Mouse (Mus musculus) limb, embryonic 10.5 days (tissue): Measurements from ENCODE around the gene Nckap5. TPM values are rescaled to one million over a fixed set of nuclear protein-coding genes. Genes with fewer than 3 reads are reported as not detected.
A peak's percentile ranks its signal among the peaks of the same experiment; 100 is the strongest.
"Not testable (repeated sequence)": the region's sequence is repeated elsewhere in the genome, so short reads cannot be mapped to it uniquely, and the experiment has no call there.

ENCODE experiments used
- DNase-seq: peaks from one replicate; pipeline ENCODE4 v3.0.0-alpha.2; 2017; ENCODE audit warnings: low spot score
- H3K27ac ChIP-seq: fragments of 300-500 bp; sonication (generic); 2 replicates; pipeline ENCODE4 v1.5.1; 2016; ENCODE audit warnings: mild to moderate bottlenecking
- H3K27me3 ChIP-seq: fragments of 300-500 bp; sonication (generic); 2 replicates; pipeline ENCODE4 v1.6.1; 2016; ENCODE audit warnings: low read depth, mild to moderate bottlenecking; ENCODE audit not compliant: poor library complexity, severe bottlenecking
- H3K36me3 ChIP-seq: fragments of 300-500 bp; sonication (generic); 2 replicates; pipeline ENCODE4 v1.6.1; 2016; ENCODE audit warnings: mild to moderate bottlenecking, moderate library complexity
- H3K4me1 ChIP-seq: fragments of 300-500 bp; sonication (generic); 2 replicates; pipeline ENCODE4 v1.6.1; 2016
- H3K4me3 ChIP-seq: fragments of 300-500 bp; sonication (generic); 2 replicates; pipeline ENCODE4 v1.5.1; 2016; ENCODE audit warnings: mild to moderate bottlenecking, moderate library complexity
- H3K9me3 ChIP-seq: fragments of 300-500 bp; sonication (generic); replicated peaks from 2 replicates; pipeline ENCODE4 v1.6.1; 2016; ENCODE audit warnings: mild to moderate bottlenecking
- WGBS: fragments of 180-500 bp; shearing (Covaris S2); methylation state at CpG from one replicate; pipeline ENCODE4 v1.1.7; 2016; 5-methylcytosine and 5-hydroxymethylcytosine counted together
- polyA plus RNA-seq: library from polyadenylated mRNA; unstranded; fragments of >200 nt; fragmentation: Nextera tagmentation; extraction: Ambion mirVana; gene quantifications from 2 replicates; pipeline ENCODE4 v1.2.1, GENCODE M21; 2016

Gene Nckap5
- polyA plus RNA-seq, 1 experiment from 2014 or later, result 1.8 TPM

DNA sequence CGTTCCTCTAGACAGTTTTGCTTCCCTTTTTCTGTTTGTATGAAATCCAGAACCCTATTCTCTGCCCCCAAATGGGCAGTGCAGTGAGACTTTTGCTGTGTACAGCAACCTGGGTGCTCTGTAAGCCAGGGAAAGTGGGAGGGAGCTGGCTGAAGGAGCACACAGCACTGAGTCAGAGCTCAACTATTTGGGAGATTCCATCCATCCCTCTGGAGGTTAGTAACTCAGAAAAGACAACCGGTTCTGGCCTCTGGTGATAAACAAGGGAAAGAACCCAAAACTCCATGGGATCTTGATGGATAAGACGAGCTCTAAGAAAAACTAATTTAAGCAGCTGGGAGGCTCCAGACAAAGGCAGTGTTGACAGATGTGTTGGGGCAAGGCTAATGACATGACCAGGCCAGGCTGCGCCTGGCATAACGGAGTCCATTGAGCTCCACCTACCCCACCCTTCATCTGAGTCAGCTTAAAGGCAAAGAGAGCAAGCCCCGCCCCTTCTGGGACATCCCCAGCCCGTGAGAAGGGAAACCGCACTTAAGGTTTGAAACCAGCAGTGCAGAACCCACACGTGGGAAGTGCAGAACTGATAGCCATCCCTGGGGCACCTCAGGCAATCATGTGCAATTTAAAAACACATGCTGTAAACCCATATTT lies 13.1 kb downstream of the Nckap5 start:
- Histone ChIP-seq H3K36me3 (no peaks in the 10 kb centered on the region), H3K27ac (no peak overlapping the region), H3K9me3 (no peaks in the 10 kb centered on the region), H3K4me3 (no peak overlapping the region), H3K27me3 (no peaks in the 10 kb centered on the region), H3K4me1 (peaks cover 14% of the 10 kb centered on the region; the same call in 1 of the 2 replicates)
- no peak for DNase-seq
- 32% methylated on average over 9 of the region's 9 CpGs for WGBS

DNA sequence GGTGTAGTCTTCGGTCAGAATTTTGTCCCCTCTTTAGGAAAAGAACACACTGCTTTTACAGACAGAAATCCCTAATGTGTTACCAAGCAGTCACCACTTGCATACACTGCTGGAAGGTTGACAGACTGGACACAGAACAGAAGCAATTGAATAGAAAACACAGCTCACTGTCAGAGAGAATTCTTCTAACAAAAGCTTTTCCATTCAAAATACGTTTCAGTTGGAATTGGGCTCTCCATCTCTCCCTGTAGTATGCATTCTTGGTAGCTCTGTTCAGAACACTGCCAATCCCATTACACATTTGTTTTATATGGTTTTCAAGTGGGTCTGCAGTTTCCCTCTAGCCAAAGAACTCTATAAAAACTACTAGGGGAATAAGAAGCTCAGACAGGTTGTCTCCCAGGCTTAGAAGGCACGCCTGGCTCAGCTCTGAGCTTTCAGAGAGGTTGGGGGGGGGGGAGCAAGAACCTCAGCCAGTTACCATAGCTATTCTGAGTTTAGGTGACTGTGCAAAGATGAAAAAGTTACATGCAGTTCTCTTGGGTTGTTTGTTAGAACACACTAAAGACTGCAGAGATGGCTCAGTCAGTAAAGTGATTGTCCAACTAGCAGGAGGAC lies 23.5 kb downstream of the Nckap5 start:
- H3K36me3 ChIP-seq, result no peaks in the 10 kb centered on the region
- WGBS, result 88% methylated on average over 3 of the region's 3 CpGs
- H3K27me3 ChIP-seq, result no peaks in the 10 kb centered on the region
- H3K4me1 ChIP-seq, result no peaks in the 10 kb centered on the region
- DNase-seq, result no peak
- no peak overlapping the region for H3K4me3 ChIP-seq
- no peak overlapping the region for H3K27ac ChIP-seq
- H3K9me3 ChIP-seq, result no peaks in the 10 kb centered on the region

DNA sequence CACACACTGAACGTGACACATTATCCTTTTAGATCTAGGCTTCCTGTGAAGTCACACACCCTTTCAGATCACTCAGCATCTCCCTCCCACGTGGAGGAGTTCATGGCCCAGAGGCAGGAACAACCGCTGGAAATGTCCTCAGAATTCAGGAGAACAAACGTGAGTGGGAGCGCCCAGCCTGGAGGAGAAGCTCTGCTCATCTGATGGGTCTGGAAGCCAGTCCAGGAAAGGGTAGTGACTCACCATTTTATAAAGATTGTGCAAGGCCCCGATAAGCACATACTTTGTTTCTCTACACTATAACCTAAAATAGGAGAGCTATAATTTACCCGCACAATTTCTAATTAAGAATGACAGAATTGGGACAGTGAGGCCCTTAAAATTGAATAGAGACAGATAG lies 24.1 kb downstream of the Nckap5 start:
- no peaks in the 10 kb centered on the region for H3K9me3 ChIP-seq
- no peak overlapping the region for H3K27ac ChIP-seq
- H3K4me3 ChIP-seq, result no peak overlapping the region
- no peaks in the 10 kb centered on the region for H3K36me3 ChIP-seq
- H3K27me3 ChIP-seq, result no peaks in the 10 kb centered on the region
- no peaks in the 10 kb centered on the region for H3K4me1 ChIP-seq
- no peak for DNase-seq
- 79% methylated on average over 7 of the region's 7 CpGs for WGBS

DNA sequence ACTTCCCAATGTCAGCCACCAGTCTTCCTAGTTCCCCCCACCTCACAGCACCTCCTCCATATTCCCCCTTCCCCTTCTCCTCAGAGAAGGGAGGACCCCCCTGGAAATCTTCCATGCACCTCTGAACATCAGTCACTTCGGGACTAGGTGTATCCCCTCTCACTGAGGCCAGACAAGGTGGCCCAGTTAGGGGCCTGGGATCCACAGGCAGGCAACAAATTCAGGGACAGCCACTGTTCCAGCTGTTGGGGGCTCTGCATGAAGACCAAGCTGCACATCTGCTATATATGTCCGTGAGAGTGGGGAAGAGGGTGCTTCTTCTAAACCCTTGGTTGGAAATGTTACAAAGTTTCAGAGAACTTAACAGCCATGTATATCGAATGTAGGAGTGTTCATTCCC lies 28.2 kb downstream of the Nckap5 start:
- no peak for DNase-seq
- Histone ChIP-seq H3K9me3 (no peaks in the 10 kb centered on the region), H3K27me3 (no peaks in the 10 kb centered on the region), H3K27ac (no peak overlapping the region), H3K4me3 (no peak overlapping the region), H3K4me1 (0 out of 2 replicates have a peak, but pooled peaks cover 2% of the 10 kb centered on the region), H3K36me3 (no peaks in the 10 kb centered on the region)
- 82% methylated on average over 3 of the region's 3 CpGs for WGBS

DNA sequence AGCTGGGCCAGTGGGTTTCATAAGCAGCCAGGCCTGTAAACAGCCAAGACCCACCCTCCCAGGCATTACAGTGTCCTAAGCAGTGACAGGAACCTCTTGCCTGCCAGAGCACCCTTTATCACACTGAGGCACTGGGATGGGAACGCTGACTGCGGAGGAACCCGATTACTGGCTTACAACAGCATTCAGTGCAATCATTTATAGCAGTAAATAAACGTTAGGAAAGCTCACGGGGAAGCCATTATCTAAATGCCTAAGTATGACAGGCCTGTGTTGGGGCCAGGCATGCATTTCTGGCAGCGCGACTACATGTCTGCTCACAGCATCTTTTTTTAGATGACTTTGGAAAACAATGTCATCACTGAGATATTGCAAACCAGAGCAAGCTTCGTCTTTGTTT lies 28.9 kb downstream of the Nckap5 start:
- Histone ChIP-seq H3K4me1 (0 out of 2 replicates have a peak, but pooled peaks cover 2% of the 10 kb centered on the region), H3K36me3 (no peaks in the 10 kb centered on the region), H3K9me3 (no peaks in the 10 kb centered on the region), H3K27me3 (no peaks in the 10 kb centered on the region), H3K27ac (no peak overlapping the region), H3K4me3 (no peak overlapping the region)
- DNase-seq, result no peak
- 79% methylated on average over 8 of the region's 8 CpGs for WGBS

DNA sequence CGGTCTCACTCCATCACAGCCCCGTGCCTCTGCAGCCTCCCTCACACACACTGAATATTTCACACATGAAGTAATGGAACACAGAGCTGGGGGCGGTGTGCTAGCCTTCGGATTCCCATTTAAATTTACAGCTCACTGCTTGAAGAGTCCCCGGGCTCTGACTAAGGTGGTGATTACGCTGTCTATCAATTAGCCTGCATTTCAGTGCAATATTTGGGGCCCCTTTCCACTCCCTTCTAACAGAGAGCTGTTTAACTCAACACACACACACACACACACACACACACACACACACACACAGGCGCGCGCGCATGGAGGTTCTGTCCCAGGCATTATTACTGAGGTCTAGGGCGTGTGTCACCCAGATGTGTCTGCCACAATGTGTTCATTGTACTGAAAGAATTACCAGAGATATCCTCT lies 31.2 kb downstream of the Nckap5 start:
- no peak overlapping the region for H3K27ac ChIP-seq
- H3K9me3 ChIP-seq, result no peaks in the 10 kb centered on the region
- H3K4me3 ChIP-seq, result no peak overlapping the region
- H3K4me1 ChIP-seq, result 0 out of 2 replicates have a peak, but pooled peaks cover 2% of the 10 kb centered on the region
- H3K27me3 ChIP-seq, result no peaks in the 10 kb centered on the region
- no peaks in the 10 kb centered on the region for H3K36me3 ChIP-seq
- WGBS, result 76% methylated on average over 11 of the region's 11 CpGs
- DNase-seq, result peak; percentile 34

DNA sequence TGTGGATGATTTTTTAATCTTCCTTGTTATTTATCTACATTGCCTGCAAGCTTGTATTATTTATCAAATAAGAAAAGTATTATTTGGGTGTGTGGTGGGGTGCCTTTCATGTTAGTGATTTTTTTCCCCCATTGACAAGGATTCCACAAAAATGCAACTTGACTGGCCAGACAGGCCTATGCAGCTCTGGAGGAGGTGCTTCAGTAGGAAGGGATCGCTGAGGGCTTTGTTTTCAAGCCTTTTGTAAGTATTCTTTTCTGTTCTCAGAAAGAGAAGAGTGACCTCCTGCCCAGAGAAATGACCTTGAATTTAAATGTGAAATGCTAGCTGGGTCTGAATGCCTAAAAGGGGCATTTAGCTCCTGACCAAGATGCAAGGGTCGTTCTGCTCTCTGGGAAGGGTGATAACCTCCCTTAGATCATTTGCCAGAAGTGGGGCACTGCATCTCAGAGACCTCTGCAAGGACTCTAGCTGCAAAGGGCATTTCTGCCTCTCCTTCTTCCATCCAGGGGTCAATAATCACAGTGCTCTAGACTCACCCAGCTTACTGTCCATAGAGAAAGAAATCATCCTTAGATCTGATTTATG lies 50.2 kb downstream of the Nckap5 start:
- no CpG with 5 or more reads among the region's 2 CpGs for WGBS
- H3K4me3 ChIP-seq, DNase-seq, H3K9me3 ChIP-seq, H3K36me3 ChIP-seq, H3K4me1 ChIP-seq, H3K27me3 ChIP-seq, H3K27ac ChIP-seq: not testable (repeated sequence)

DNA sequence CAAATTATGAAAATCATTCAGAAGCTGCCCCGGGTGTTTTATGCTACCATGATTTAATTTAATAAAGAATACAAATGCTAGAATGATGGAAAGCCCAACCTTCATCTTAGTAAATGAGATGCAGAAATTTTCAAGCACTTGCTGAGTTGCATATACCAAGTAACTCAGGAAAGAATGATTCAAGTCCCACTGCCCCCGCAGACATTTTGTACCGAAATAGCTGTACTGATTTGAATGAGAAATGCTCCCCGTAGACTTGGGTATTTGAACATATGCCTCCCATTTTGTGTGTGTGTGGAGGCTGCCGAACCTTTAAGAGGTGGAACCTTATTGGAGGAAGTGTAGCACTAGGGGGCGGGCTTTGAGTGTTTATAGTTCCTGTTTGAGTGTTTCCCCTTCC lies 56.7 kb downstream of the Nckap5 start:
- not testable (repeated sequence) for H3K27me3 ChIP-seq, H3K9me3 ChIP-seq, H3K4me1 ChIP-seq, H3K4me3 ChIP-seq, H3K27ac ChIP-seq, H3K36me3 ChIP-seq, DNase-seq
- no CpG with 5 or more reads among the region's 6 CpGs for WGBS

DNA sequence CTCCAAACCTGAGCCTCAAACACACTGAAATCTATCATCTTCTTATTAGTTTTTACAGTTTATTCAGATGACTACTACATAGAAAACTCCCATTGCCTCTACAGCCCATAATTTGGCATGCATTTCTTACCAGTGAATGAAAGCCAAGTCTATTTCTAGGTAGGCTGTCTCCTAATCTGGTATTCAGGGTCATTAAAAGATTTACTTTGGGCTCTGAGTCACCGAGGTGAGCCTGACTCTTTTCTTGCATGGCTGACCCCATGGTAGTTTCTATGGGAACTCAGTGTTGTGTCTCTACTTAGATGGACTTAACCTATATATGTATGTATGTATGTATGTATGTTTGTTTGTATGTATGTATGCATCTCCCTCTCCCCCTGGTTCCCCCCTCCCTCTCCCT lies 63.6 kb downstream of the Nckap5 start:
- Histone ChIP-seq H3K4me3 (no peak overlapping the region), H3K4me1 (peaks cover 5% of the 10 kb centered on the region), H3K27ac (no peak overlapping the region), H3K36me3 (no peaks in the 10 kb centered on the region), H3K27me3 (no peaks in the 10 kb centered on the region), H3K9me3 (no peaks in the 10 kb centered on the region)
- WGBS, result 90% methylated on average over 1 of the region's 1 CpGs
- no peak for DNase-seq

DNA sequence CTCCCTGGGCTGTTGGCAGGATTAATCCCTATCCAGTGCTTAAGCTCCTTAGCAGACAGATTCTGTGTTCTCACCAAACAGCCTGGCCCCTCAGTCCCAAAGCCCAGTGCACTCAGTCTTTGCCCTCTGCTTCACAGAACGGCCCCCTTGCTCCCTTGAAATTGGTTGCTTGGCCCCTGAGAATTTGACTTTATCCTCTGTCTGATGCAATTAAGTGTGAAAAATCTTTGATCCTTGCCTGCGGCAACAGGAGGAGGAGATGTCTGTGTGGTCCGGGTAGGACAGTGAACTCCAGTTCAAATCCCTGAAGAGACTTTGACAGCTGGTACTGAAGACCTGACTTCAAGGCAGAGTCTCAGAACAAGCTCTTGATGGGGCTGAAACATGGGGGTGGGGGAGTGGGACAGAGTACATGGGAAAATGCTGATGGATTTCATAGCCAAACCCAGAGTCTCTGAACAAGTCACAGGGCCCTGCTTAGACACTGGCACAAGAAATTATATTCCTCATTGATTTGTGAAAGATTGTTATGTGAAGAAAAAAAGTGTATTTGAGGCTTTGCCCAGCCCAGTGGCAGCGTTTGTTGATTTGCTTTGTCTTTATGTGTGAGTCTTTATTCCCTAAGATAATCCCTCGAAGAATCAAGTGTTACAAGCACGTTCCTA lies 65.0 kb downstream of the Nckap5 start:
- peaks cover 10% of the 10 kb centered on the region for H3K4me1 ChIP-seq
- no peaks in the 10 kb centered on the region for H3K36me3 ChIP-seq
- no peaks in the 10 kb centered on the region for H3K27me3 ChIP-seq
- no peak for DNase-seq
- H3K4me3 ChIP-seq, result no peak overlapping the region
- no peak overlapping the region for H3K27ac ChIP-seq
- H3K9me3 ChIP-seq, result no peaks in the 10 kb centered on the region
- 57% methylated on average over 6 of the region's 6 CpGs for WGBS

DNA sequence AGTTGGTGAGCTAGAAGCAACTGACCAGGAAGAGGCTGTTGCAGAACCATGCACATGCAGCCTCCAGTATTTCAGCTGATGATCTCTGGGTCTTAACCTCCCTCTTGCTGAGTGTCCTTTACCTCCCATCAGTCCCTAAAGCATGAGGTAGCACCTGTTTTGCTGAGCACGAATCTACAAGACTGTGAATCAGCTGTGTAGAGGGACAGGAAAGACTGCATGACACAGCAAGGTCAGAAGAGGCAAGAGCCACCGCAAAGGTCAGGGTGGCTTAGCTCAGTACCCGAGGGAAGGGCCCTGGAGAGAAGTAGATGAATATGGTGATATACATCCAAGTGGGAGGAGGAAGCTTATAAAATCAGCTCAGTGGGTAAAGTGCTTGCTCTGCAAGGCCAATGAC lies 66.4 kb downstream of the Nckap5 start:
- Histone ChIP-seq H3K4me1 (peaks cover 10% of the 10 kb centered on the region), H3K36me3 (no peaks in the 10 kb centered on the region)
- DNase-seq, result no peak

DNA sequence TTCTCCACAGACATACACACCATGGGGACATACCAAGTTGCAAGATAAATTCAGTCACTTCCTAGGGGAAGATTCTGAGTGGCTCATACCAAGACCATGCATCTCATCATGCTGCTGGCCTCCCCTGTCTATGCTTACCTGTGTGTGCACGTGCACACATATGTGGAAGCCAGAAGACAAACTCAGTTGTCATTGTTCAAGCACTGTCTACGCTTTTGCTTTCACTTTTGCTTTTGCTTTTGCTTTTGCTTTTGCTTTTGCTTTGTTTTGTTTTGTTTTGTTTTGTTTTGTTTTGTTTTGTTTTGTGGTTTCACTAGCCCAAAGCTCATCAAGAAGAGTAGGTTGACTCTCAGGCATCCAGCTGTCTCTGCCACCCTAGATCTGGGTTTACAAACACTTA lies 67.4 kb downstream of the Nckap5 start:
- H3K4me3 ChIP-seq, result no peak overlapping the region
- no peak for DNase-seq
- no peaks in the 10 kb centered on the region for H3K9me3 ChIP-seq
- no peak overlapping the region for H3K27ac ChIP-seq
- peaks cover 10% of the 10 kb centered on the region for H3K4me1 ChIP-seq
- H3K36me3 ChIP-seq, result no peaks in the 10 kb centered on the region
- WGBS, result 85% methylated on average over 2 of the region's 2 CpGs
- H3K27me3 ChIP-seq, result no peaks in the 10 kb centered on the region

More for the DNA sequence above, 66.4 kb downstream of the Nckap5 start:
- Histone ChIP-seq H3K27me3 (no peaks in the 10 kb centered on the region), H3K27ac (no peak overlapping the region), H3K4me3 (no peak overlapping the region), H3K9me3 (no peaks in the 10 kb centered on the region)
- 76% methylated on average over 3 of the region's 3 CpGs for WGBS

DNA sequence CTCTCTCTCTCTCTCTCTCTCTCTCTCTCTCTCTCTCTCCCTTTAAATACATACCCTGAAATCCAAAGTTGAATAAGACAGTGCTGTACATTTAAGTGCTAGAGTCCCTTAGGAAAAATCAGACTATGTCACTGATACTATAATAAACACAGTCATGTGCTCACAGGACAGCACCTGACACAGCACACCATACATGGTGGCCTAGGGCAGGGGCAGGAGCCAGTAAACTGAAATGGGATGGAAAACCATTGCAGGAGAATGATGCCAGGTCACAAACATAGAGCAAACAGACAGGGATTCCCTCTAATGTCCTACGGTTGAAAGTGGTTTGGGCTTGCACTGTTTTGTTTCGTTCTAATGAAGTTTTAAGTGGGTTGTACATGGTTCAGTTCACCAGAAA lies 70.2 kb downstream of the Nckap5 start:
- Histone ChIP-seq H3K4me1 (peaks cover 5% of the 10 kb centered on the region; the same call in 1 of the 2 replicates), H3K4me3 (no peak overlapping the region), H3K27ac (no peak overlapping the region), H3K36me3 (no peaks in the 10 kb centered on the region), H3K27me3 (no peaks in the 10 kb centered on the region), H3K9me3 (no peaks in the 10 kb centered on the region)
- 82% methylated on average over 2 of the region's 2 CpGs for WGBS
- DNase-seq, result no peak
